Mouse (Mus musculus): ENCODE results near the gene Tor4a. TPM values are rescaled to one million over a fixed set of nuclear protein-coding genes. Genes with fewer than 3 reads are reported as not detected.

The Tor4a gene
- polyA plus RNA-seq, 1 experiment from 2014 or later = 1.9 TPM

DNA sequence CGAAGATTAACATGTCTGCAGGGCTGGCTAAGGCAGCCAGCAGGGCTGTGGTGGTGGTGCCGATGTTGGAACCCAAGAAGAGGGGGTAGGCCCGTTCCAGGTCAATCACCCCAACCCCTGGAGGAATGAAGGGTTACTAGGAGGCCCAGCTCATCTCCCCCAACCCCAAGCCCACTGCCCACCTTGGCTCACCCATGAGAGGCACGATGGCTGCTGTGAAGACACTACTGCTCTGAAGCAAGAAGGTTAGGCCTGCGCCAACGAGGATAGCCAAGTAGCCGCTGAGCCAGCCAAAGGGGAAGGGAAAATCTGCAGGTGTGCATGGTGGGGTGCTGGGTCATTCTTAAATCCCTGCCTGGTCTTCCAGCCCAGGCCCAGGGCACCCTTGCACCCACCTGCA lies 33.9 kb upstream of the Tor4a start:
- 91% methylated on average over 7 of the region's 7 CpGs for WGBS
- no peak for DNase-seq (ENCODE audit: low spot score)
- H3K9ac ChIP-seq (replicated peaks; ENCODE audit: low read length) = no peak overlapping the region
- H3K4me2 ChIP-seq (ENCODE audit: low read depth, low read length) = no peak overlapping the region
- H3K36me3 ChIP-seq (replicated peaks; ENCODE audit: control insufficient read depth, insufficient read depth, low read depth, low read length) = no peaks in the 10 kb centered on the region
- ATAC-seq (replicated peaks; ENCODE audit: insufficient number of reproducible peaks, low FRiP score, low TSS enrichment, low read depth) = no peak
- H3K4me1 ChIP-seq (ENCODE audit: control insufficient read depth, insufficient read depth, low read length) = peaks cover 2% of the 10 kb centered on the region; the same call in 1 of the 2 replicates
- no peaks in the 10 kb centered on the region for H3K9me3 ChIP-seq (replicated peaks; ENCODE audit: control insufficient read depth, low read length)
- H3K4me3 ChIP-seq (ENCODE audit: low read depth, low read length) = no peak overlapping the region
- H3K27me3 ChIP-seq (ENCODE audit: control insufficient read depth, insufficient read depth, low read length) = no peaks in the 10 kb centered on the region
- no peak overlapping the region for H3K27ac ChIP-seq (replicated peaks; ENCODE audit: low read depth, low read length)

DNA sequence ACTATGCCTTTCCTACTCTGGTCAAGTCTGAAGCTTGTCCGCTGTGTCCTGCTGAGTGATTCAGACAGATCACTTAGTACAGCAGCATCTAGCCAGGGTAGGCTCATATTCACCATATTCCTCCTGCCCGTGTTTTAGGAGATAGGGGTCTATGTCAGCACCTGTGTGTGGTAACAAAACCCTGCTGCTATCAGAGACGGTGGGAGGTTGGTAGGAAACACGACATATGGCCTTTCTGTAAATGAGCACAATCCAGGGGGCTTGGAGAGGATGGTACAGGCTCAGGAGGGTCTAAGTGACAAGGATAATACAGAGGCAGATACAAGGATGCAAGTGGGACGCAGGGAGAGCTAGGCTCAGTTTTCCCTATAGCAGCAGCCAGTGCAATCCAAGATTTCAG lies 32.9 kb upstream of the Tor4a start:
- H3K27ac ChIP-seq (replicated peaks; ENCODE audit: low read depth, low read length) = no peak overlapping the region
- WGBS = 82% methylated on average over 5 of the region's 5 CpGs

GRCm38 (mm10) chr2:25228995-25229530 lies 32.4 kb upstream of the Tor4a start:
- Histone ChIP-seq H3K9me3 (replicated peaks; ENCODE audit: control insufficient read depth, low read length) (no peaks in the 10 kb centered on the region), H3K27ac (replicated peaks; ENCODE audit: low read depth, low read length) (no peak overlapping the region), H3K4me1 (ENCODE audit: control insufficient read depth, insufficient read depth, low read length) (peaks cover 2% of the 10 kb centered on the region; the same call in 1 of the 2 replicates), H3K36me3 (replicated peaks; ENCODE audit: control insufficient read depth, insufficient read depth, low read depth, low read length) (no peaks in the 10 kb centered on the region), H3K27me3 (ENCODE audit: control insufficient read depth, insufficient read depth, low read length) (no peaks in the 10 kb centered on the region), H3K4me2 (ENCODE audit: low read depth, low read length) (no peak overlapping the region; the same call in 1 of the 2 replicates), H3K4me3 (ENCODE audit: low read depth, low read length) (no peak overlapping the region), H3K9ac (replicated peaks; ENCODE audit: low read length) (no peak overlapping the region)
- no peak for DNase-seq (ENCODE audit: low spot score)
- no peak for ATAC-seq (replicated peaks; ENCODE audit: insufficient number of reproducible peaks, low FRiP score, low TSS enrichment, low read depth)
- WGBS = 66% methylated on average over 6 of the region's 6 CpGs

More for the DNA sequence above, 32.9 kb upstream of the Tor4a start:
- no peaks in the 10 kb centered on the region for H3K9me3 ChIP-seq (replicated peaks; ENCODE audit: control insufficient read depth, low read length)
- peaks cover 2% of the 10 kb centered on the region; the same call in 1 of the 2 replicates for H3K4me1 ChIP-seq (ENCODE audit: control insufficient read depth, insufficient read depth, low read length)
- no peaks in the 10 kb centered on the region for H3K27me3 ChIP-seq (ENCODE audit: control insufficient read depth, insufficient read depth, low read length)
- H3K4me2 ChIP-seq (ENCODE audit: low read depth, low read length) = no peak overlapping the region
- DNase-seq (ENCODE audit: low spot score) = no peak
- H3K4me3 ChIP-seq (ENCODE audit: low read depth, low read length) = no peak overlapping the region
- no peak for ATAC-seq (replicated peaks; ENCODE audit: insufficient number of reproducible peaks, low FRiP score, low TSS enrichment, low read depth)
- no peaks in the 10 kb centered on the region for H3K36me3 ChIP-seq (replicated peaks; ENCODE audit: control insufficient read depth, insufficient read depth, low read depth, low read length)
- H3K9ac ChIP-seq (replicated peaks; ENCODE audit: low read length) = no peak overlapping the region

DNA sequence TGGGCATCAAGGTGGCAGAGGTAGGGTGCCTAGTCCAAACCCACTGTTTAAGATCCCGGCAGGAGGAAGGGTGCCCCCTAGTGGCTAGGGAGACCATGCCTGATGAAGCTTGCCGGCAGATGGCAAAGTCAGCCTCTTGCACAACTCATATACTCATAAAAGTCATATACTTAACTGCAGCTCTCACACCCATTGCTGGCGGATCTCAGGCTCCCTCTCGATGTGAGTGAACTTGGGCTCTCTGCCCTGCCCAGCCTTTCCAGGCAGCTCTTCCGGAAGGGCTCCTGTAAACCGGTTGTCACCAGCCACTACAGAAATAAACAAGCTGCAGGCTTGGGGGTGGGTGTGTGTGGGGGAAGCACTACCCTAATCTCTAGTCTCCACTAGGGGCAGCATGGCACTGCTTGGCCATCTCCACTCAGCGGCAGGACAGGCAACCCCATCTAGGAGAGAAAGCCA lies 31.8 kb upstream of the Tor4a start:
- Histone ChIP-seq H3K9ac (replicated peaks; ENCODE audit: low read length) (0 out of 2 replicates have a peak overlapping the region, but pooled peaks have one; percentile 18), H3K4me2 (ENCODE audit: low read depth, low read length) (peak overlapping the region; percentile 23; the same call in 1 of the 2 replicates), H3K4me3 (ENCODE audit: low read depth, low read length) (no peak overlapping the region), H3K4me1 (ENCODE audit: control insufficient read depth, insufficient read depth, low read length) (peaks cover 2% of the 10 kb centered on the region; the same call in 1 of the 2 replicates), H3K27ac (replicated peaks; ENCODE audit: low read depth, low read length) (no peak overlapping the region), H3K27me3 (ENCODE audit: control insufficient read depth, insufficient read depth, low read length) (no peaks in the 10 kb centered on the region), H3K36me3 (replicated peaks; ENCODE audit: control insufficient read depth, insufficient read depth, low read depth, low read length) (no peaks in the 10 kb centered on the region), H3K9me3 (replicated peaks; ENCODE audit: control insufficient read depth, low read length) (no peaks in the 10 kb centered on the region)
- 0% methylated on average over 7 of the region's 7 CpGs for WGBS
- ATAC-seq (replicated peaks; ENCODE audit: insufficient number of reproducible peaks, low FRiP score, low TSS enrichment, low read depth) (no peak), DNase-seq (ENCODE audit: low spot score) (peak; percentile 86)

GRCm38 (mm10) chr2:25227406-25227805 lies 30.7 kb upstream of the Tor4a start:
- 88% methylated on average over 4 of the region's 4 CpGs for WGBS
- no peaks in the 10 kb centered on the region for H3K27me3 ChIP-seq (ENCODE audit: control insufficient read depth, insufficient read depth, low read length)
- H3K9me3 ChIP-seq (replicated peaks; ENCODE audit: control insufficient read depth, low read length) = no peaks in the 10 kb centered on the region
- no peak overlapping the region for H3K4me2 ChIP-seq (ENCODE audit: low read depth, low read length)
- peaks cover 2% of the 10 kb centered on the region; the same call in 1 of the 2 replicates for H3K4me1 ChIP-seq (ENCODE audit: control insufficient read depth, insufficient read depth, low read length)
- ATAC-seq (replicated peaks; ENCODE audit: insufficient number of reproducible peaks, low FRiP score, low TSS enrichment, low read depth) = no peak
- H3K27ac ChIP-seq (replicated peaks; ENCODE audit: low read depth, low read length) = no peak overlapping the region
- no peaks in the 10 kb centered on the region for H3K36me3 ChIP-seq (replicated peaks; ENCODE audit: control insufficient read depth, insufficient read depth, low read depth, low read length)
- DNase-seq (ENCODE audit: low spot score) = no peak
- H3K9ac ChIP-seq (replicated peaks; ENCODE audit: low read length) = no peak overlapping the region
- no peak overlapping the region for H3K4me3 ChIP-seq (ENCODE audit: low read depth, low read length)

DNA sequence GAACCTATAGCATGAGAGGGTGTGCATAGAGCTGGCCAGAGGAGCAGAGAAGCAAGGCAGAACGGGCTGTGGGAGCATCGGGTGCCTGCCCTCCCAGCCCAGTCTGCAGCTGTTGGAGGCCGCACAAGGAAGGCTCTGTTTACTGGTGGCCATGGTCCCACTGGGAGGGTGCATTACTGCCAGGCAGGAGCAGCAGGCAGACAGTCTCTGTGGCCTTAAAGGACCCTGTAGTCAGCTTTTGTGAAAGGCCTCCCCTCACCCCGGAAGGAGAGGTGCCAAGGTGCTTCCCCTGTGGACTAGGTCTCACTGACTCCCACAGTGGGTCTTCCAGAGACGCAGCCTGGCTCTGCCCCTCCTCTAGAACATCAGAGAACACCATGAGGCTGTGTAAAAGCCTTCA lies 30.2 kb upstream of the Tor4a start:
- Histone ChIP-seq H3K36me3 (replicated peaks; ENCODE audit: control insufficient read depth, insufficient read depth, low read depth, low read length) (no peaks in the 10 kb centered on the region), H3K27me3 (ENCODE audit: control insufficient read depth, insufficient read depth, low read length) (no peaks in the 10 kb centered on the region), H3K4me1 (ENCODE audit: control insufficient read depth, insufficient read depth, low read length) (peaks cover 2% of the 10 kb centered on the region; the same call in 1 of the 2 replicates), H3K9ac (replicated peaks; ENCODE audit: low read length) (no peak overlapping the region), H3K27ac (replicated peaks; ENCODE audit: low read depth, low read length) (no peak overlapping the region), H3K9me3 (replicated peaks; ENCODE audit: control insufficient read depth, low read length) (no peaks in the 10 kb centered on the region), H3K4me3 (ENCODE audit: low read depth, low read length) (no peak overlapping the region), H3K4me2 (ENCODE audit: low read depth, low read length) (no peak overlapping the region)
- 81% methylated on average over 5 of the region's 5 CpGs for WGBS
- ATAC-seq (replicated peaks; ENCODE audit: insufficient number of reproducible peaks, low FRiP score, low TSS enrichment, low read depth) = no peak
- no peak for DNase-seq (ENCODE audit: low spot score)

GRCm38 (mm10) chr2:25225811-25226379 lies 29.2 kb upstream of the Tor4a start:
- Histone ChIP-seq H3K9me3 (replicated peaks; ENCODE audit: control insufficient read depth, low read length) (no peaks in the 10 kb centered on the region), H3K4me3 (ENCODE audit: low read depth, low read length) (no peak overlapping the region), H3K27ac (replicated peaks; ENCODE audit: low read depth, low read length) (peak overlapping the region; percentile 97; the same call in 1 of the 2 replicates), H3K27me3 (ENCODE audit: control insufficient read depth, insufficient read depth, low read length) (no peaks in the 10 kb centered on the region), H3K4me2 (ENCODE audit: low read depth, low read length) (peak overlapping the region; percentile 60), H3K36me3 (replicated peaks; ENCODE audit: control insufficient read depth, insufficient read depth, low read depth, low read length) (no peaks in the 10 kb centered on the region), H3K4me1 (ENCODE audit: control insufficient read depth, insufficient read depth, low read length) (peaks cover 2% of the 10 kb centered on the region; the same call in 1 of the 2 replicates), H3K9ac (replicated peaks; ENCODE audit: low read length) (no peak overlapping the region; the same call in 1 of the 2 replicates)
- DNase-seq (ENCODE audit: low spot score) (no peak), ATAC-seq (replicated peaks; ENCODE audit: insufficient number of reproducible peaks, low FRiP score, low TSS enrichment, low read depth) (no peak)
- WGBS = 74% methylated on average over 8 of the region's 8 CpGs
